Mouse (Mus musculus) cerebellum, postnatal 14 days (tissue): ENCODE results near the gene Catip.
"Not testable (repeated sequence)": the region's sequence is repeated elsewhere in the genome, so short reads cannot be mapped to it uniquely, and the experiment has no call there.

ENCODE experiments used
- DNase-seq, 2 experiments: peaks; one replicate each; pipeline ENCODE4 v3.0.0; 2021; ENCODE audit warnings: mixed read lengths in 2 of 2

Catip gene

DNA sequence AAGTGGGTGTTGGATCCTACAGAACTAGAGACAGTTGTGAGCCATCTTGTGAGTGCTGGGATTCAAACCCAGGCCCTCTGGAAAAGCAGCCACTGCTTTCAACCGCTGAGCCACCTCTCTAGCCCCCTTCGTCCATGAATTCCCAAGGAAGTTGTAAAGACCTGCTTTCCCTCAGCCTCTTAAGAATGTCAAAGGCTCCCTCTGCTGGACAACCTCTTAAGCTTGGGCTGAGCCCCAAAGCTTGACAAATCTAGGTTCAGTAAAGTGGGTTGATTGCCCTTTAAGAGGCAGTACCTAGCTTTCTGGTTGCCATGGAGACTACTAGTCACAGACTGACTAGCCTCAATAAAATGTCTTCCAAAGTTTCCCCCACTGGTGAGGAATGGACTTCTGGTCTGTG lies at the start of gene Catip:
Gene Catip (plus strand): TSS at position 297 of the 400 bp plus-strand sequence.
- peak; percentile 86 to 90 for DNase-seq

DNA sequence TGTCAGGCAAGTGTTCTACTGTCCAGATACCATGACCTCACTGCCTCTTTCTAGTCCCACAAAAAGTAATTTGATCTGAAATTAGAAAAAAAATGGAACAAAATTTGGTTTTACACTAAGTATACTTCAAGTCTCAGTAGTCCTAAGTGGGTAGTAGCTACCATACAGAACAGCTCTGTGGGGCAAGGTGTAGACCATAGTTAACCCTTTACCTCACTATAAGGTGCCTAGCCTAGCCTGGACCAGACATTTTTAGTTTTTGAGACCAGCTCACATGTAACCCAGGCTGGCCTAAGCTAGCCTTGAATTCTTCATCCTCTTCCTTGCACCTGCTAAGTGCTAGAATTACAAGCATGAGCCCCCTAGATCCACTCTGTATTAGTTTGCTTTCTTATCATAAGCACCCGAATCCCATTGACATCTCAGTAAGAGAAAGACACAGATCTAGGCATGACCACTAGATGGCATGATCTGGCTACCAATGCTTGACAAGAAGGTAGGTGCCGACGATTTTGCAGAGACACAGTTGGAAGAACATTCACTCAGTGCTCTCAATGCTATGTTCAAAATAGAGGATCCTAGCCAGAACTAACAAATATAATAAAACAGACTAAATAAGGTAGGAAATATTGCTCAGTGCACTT lies 48.7 kb upstream of the Catip start:
- peak; percentile 83 to 84 for DNase-seq

DNA sequence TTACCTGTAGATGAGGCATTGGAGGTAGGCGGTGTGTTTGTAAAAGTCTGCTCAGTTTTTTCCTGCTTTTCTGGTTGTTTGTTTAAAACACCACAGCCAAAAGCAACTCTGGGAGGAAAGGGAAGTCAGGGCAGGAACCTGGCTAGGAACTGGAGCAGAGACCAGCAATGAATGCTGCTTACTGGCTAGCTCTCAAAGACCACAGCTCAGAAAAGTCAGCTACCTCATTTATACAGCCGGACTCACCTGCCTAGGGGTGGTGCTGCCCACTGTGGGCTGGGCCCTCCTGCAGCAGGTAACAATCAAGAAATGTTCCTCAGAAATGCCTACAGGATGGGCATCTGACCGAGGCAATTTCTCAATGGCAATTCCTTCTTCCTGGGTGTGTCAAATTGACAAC lies 47.1 kb upstream of the Catip start:
- DNase-seq, result no peak

DNA sequence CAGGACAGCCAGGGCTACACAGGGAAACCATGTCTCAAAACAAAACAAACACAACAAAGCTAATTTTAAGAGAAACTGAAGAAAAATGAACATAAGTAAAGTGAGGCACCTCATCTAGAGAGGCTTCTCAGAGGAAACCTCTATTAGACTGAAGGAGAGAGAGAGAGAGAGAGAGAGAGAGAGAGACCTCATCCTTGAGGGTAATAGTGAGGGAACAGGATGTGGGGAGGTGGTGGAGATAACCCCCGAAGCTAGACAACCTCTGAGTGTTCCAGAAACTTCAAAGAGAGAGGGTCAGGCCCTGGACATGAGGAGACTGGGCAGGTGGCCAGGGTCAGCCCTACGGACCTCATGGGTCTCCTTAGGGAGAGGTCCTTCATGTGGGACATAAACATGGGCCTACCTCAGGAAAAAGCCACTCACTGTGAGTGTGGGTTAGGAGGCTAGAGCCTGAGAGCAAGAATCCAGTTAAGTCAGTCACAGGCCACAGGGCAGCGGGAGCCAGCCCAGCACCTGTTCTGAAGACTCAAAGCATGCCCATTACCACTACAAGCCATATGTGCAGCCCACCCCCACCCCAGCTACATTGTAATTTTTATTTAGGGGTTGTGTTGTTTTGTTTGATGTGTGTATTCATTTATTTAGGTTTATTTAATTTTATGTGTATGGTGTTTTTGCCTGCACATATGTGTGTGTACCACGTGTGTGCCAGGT lies 45.6 kb upstream of the Catip start:
- no peak for DNase-seq

DNA sequence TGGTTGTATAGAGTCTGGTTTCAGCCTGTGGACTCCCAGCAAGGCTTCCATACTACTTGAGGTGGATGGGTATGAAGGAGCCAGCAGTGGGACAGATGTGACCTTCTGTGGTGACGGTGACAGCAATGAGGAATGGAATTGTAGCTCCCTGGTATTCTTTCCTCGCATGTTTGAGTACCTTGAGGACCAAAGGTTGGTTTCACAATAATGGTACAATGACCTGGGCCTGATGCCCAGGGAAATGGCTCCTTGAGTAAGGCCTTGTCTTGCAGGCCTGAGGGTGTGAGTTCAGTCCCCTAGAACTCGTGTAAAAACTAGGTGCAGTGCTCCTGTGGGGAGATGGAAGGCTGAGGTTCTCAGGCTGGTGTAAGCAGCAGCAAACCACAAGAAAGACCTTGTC lies 43.2 kb upstream of the Catip start:
- no peak for DNase-seq

DNA sequence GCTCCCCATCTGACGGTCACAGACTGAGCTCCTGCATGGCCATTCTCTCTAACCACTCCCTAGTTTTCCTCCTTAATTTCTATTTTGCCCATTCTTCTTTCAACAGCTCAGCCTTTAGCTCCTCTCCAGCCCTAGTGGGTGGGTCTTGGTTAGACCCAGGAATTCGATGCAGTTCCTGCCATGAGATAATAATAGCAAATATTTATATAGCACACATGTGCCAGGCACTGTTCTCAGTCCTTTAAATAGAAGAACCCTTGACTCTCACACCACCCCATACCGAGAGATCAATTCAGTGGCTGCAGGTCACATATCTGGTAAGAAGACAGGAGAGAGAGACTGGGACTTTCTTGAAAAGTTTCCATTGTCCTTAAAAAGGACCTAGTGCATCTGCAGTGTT lies 40.5 kb upstream of the Catip start:
- no peak for DNase-seq

DNA sequence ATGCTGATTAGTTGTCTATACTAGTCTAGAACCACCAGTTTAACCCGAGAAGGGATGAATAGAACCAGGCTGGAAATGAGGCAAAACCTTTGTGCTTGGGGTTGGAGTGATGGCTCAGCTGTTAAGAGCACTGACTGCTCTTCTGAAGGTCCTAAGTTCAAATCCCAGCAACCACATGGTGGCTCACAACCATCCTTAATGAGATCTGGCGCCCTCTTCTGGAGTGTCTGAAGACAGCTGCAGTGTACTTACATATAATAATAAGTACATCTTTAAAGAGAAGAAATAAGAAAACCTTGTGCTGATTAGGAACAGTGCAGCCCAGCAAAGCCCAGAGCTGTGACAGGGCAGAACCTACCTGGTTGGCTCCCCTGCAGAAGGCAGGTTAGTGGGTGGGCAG lies 35.0 kb upstream of the Catip start:
- not testable (repeated sequence) for DNase-seq

DNA sequence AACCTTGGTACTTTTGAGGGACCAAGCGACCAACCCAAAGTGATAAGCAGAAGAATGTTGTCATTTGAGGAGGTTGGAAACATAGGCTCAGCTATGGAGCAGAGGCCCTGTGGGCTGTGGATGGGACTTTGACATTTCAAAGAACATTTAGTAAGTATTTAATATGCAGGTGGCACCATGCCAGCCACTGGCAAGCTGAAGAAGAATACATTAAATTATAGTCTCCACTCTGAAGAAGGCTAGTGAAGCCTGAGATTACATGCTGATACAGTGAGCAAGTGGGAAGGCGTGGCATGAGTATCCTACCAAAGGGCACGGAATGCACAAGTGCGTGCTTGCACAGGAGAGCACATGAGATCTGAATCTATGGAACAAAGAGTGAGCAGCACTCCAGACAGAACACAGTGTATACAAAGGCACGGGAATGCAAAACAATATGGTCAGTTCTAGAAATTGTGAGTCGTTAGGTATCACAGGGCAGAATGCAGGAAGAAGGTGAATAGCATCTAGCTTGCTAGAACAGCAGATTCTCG lies 31.9 kb upstream of the Catip start:
- no peak for DNase-seq

DNA sequence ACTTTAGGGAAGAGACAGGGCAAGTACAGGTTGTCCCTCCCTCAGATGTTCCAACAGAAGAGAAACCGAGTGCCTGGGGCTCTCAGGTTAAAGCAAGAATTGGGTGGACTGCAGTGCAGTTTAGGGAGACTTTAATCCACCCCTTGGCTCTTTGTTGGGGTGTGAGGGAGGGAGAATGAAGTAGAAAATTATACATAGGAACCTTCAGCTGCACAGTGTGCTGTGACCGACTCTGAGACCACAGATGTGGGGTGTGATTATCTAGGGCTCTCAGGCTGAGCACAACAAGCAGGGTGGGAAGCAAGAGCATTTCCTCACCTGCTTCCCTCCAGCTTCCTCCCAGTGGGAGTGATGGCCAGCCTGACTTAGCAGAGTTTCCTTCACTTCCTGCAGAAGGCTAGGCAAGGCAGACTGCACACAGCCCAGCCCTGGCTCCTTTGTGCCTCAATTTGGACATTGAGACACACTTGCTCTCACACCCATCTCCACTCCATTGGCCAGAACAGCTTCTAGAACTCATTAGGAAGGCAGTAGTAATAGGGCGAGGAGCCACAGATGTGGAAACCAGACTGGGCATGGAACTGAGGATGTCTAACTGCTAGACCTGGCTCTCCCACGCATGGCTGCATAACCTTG lies 30.7 kb upstream of the Catip start:
- DNase-seq, result no peak

DNA sequence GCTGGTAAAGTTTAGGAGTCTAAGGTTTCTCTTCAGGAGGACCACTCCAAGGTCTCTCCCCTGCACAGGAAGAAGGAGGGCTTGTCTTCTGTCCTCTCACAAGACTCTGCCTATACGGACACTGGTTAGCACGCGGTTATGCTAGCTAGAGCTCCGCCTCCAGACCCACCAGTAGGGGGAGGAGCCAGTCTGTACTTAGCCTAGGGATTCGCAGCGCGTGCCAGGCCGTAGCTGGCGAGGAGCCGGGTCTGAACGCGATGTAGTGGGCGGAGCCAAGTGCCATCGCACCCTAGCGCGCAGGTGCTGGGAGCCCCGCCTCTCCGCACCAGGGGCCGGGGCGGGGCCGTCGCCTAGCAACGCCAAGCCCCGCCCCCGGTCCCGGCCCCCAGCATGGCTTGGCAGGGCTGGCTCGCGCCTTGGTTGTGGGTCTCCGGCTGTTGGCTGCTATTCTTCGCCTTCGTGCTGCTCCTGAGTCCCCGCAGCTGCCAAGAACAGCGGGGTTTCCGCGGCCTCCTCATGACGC lies 29.6 kb upstream of the Catip start:
- DNase-seq, result peak; percentile 98

DNA sequence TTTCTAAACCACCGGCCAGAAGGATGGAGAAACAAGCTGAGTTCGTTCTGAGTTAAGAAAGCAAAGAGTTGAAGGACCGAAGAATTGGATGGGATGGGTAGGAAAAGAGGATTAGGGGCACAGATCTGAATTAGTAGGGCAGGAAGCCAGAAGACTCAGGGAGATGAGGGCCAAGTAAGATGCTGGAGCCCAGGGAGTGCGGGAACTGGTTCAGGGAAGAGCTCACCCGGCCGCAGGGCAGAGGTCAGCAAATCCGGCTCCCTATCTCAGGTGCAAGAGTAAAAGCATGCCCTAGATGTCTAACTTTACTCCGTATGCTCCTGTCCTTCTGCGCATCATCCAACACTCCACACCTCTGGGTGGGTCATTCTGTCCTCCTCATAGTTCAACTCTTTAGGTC lies 29.0 kb upstream of the Catip start:
- DNase-seq, result no peak

DNA sequence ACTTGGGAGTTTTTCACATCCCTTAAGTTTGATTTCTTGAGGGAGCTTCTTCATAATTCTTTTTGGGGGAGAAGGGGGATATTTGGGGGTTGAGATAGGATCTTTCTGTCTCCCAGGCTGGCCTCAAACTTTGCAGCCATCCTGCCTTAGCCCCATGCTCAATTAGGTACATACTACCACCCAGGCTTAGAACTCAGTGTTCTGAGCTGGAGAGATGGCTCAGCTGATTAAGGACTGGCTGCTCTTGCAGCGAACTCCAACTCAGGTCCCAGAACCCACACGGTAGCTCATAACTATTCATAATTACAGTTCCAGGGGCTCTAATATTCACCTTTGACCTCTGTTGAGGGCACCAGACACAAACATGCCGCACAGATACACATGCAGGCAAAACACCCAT lies 27.3 kb upstream of the Catip start:
- DNase-seq, result no peak

DNA sequence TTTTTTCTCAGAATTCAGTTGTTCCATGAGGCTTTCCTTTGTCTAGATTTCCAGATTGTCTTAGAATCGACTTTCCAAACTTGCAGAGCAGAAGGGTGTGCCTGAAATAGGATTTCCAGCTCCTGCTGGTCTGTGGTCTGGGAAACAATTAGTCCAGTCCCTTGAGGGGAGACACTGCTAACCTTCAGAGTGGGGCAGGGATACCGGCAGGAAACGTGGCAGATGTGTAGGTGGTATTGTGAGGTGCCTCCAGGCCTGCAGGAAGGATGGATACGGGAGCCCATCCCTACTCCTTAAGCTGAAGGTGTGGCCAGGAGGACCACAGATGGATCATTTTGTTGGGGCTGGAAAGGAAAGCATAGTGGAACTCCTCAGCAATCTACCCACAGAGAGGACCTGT lies 26.9 kb upstream of the Catip start:
- no peak for DNase-seq

DNA sequence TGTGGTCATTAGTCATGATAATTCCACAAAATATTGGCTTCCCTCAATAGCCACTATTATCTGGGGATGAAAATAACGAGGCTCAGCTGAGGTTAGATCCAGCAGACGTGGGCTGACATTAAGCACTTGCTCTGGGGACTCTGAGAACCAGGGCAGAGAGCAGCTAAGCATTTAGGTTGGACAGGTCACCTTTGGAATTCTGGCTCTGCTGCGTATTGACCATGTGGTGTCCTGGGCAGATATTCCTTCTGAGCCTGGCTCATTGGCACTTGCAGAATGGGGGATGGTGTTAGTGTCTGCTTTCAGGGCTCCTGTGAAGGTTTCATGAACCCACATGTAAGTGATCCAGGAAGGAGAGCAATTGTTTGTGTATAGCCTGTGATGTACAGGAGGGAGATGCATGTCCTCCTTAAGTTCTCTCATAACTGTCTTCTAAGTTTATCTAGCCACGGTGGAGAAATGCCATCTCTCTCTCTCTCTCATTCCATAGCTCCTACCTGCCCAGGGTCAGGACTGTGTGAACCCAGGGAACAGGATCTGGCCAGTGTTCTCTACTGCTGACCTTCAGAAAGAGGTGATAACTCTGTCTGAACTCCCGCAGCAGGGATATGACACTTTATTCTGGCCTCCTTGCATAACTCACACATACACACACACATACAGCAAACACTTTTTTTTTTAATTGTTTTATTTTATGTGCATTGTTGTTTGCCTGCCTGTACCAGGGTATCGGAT lies 26.3 kb upstream of the Catip start:
- DNase-seq, result peak; percentile 39 to 66

DNA sequence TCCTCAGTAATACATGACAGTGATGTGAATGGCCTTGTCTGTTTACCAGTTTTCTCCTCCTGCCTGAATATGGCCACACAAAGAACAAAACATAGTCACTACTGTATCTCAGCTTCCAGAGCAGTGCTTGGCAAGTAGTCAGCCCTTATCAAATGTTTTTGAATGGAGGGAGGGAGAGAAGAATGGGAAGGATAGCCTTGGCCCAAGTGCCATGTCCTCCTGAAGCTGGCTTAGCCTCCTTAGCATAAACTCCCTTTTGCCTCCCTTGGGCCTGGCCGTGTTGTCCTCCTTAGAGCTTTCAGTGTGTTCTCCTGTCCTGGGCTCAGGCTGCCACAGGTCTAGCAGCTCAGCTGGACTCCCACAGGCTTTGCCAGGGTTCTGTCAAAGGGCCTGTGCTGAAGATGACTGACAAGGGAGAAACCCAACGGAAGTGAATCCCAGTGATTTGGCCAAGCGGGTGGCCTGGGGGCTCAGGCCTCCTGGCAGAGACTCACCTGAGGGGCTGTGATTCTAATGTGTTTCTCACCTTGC lies 24.6 kb upstream of the Catip start:
- peak; percentile 54 to 58 for DNase-seq

DNA sequence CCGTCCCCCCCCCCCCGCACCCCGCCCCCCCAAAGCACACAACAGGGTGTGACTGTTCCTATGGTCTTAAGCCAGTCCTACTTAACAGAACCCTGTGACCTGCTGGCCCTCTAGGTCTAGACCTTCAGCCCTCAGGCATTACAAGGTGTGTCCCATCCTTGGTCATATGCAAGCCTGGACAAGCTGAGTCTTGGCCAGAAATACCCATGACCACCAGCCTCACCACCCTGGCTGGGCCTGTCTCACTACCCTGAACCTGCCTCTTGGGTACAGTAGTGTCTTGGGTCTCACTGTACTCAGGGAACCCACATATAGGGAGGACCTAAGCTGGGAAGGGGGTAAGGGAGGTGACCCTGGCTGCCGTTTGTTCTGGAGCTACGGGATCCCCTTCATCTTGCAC lies 23.9 kb upstream of the Catip start:
- DNase-seq, result no peak

DNA sequence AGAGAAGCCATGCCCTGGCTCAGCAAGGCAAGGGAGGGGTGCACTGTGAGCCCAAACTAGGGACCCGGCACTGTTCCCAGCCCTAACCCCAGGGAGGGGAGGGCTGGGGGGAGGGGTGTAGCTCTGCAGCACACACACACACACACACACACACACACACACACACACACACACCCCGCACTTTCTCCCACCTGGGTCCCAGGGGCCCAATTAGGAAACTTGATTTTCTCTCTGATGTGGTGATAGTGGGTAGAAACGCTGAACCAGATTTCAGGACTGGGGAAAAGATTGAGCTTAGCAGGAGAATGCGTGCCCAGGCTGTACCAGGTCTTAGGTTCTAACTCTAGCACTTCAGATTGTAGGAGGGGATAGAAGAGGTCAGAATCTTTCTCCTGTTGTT lies 23.3 kb upstream of the Catip start:
- no peak for DNase-seq

DNA sequence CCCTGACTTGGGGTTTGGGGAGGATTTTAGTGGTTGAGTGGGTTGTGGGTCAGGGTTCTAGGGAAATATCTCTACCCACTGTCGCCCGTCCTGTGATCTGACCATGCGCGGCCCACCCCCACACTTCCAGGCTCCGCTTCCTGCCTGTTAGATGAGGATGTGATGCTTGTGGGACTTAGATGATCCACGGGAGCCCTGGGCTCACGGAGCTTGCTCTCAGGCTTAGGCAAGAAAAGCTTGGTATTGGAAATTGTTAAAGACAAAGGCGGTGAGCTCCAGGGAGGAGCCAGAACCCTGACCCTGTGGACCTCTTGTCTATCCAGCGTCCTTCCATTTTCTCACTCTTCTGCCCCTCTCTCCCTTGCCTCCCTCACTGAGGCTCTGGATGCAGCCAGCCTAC lies 22.0 kb upstream of the Catip start:
- DNase-seq, result no peak

DNA sequence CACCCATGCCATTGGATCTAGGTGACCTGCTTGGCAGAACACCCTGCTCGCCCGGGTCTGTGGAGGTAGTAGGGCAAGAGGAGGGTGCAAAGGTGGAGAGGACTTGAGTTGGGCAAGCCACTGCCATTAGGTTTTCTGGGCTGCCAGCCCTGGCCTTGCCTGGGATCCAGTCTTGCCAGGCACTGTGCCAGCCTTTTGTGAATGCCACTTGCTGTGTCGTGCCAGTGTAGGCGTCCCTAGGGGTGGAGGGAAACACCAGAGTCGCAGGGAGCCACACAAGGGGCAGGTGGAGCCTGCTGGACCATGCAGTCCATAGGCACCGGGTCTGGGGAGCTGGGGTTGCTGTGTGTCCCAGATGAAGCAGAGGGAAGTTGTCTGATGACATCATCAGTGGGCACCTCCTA lies 21.5 kb upstream of the Catip start:
- peak; percentile 52 to 61 for DNase-seq

DNA sequence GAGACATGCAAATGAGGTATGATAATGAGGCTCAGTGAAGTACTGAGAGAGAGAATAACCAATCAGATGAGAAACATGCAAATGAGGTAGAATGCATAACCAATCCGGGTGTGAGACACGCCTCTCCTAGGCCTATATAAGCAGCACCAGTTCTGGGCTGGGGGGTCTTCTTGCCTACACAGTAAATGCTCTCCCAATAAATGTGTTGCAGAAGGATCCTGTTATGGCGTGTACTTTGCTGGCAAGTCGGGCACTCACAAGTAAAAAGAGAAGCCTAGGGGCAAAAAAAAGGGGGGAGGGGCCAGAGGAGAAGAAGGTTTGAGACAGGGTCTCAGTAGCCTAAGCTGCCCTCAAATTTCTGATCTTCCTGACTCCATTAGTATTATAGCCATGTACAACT lies 20.9 kb upstream of the Catip start:
- DNase-seq, result not testable (repeated sequence)

DNA sequence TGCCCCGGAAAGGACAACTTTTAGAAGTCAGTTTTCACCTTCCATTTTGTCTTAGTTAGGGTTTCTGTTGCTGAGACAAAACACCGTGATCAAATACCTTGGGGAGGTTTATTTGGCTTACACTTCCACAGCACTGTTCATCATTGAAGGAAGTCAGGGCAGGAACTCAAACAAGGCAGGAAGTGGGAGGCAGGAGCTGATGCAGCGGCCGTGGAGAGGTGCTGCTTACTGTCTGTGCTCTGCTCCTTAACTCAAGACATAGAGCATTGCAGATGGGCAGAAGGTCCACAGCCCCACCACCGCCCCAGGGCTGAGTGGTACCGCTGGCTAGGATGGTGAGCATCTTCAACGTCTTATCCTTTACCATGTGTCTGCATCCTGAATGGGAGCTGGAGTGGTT lies 20.0 kb upstream of the Catip start:
- no peak for DNase-seq

DNA sequence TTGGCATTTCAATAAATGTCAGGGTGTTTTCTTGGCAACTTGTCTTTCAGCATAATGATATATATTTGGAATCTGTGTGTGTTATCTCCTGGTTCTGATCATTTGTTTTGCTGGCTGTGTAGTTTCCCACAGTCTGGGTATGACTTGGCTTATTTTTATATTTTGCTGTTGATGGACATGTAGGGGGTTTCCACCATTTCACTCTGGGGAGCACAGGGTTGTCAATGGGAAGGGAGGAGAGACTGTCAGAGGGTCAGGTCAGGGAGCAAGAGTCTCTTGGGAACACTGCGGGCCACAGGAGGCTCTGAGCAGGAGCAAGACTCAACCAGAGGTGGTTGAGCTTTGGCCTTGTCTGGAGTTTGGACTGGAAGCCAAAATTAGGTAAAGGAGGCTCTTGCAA lies 19.6 kb upstream of the Catip start:
- DNase-seq, result no peak

DNA sequence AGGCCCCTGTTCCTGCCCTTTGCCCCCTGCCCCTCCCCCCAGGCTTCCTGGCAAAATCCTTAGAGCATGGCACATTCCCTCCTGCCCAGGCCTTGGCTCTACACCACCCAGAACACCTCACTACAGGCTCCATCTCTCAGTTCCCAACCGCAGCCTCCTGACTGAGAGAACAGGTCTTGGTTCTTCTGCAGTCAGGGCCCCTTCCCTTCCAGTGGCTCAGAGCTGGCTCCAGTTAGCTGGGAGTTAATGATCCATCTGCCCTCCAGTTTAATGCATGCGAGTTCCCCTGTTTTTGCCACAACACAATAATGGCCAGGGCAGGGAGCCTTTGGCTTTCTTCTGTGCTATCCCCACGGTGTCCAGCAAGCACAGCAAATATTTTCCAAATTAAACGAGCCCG lies 18.7 kb upstream of the Catip start:
- DNase-seq, result no peak
